Mouse (Mus musculus): ENCODE measurements around the gene Ikzf1. TPM values are rescaled to one million over a fixed set of nuclear protein-coding genes. Genes with fewer than 3 reads are reported as not detected.
A peak's percentile ranks its signal among the peaks of the same experiment; 100 is the strongest.

Gene Ikzf1
- polyA plus RNA-seq, 1 experiment, result 6.6 TPM

- Histone ChIP-seq H3K4me3 (replicated peaks) (no peak overlapping the region), H3K27me3 (ENCODE audit: control insufficient read depth) (no peaks in the 10 kb centered on the region), H3K9me3 (ENCODE audit: control insufficient read depth, low read length) (no peaks in the 10 kb centered on the region), H3K36me3 (ENCODE audit: control insufficient read depth) (peaks cover 95% of the 10 kb centered on the region), H3K4me1 (ENCODE audit: control insufficient read depth) (peaks cover 89% of the 10 kb centered on the region)
- no peak for TF ChIP-seq TAL1 (IDR thresholded peaks at IDR 0.05; ENCODE audit: low read length)
- no peak for TF ChIP-seq GATA1 (IDR thresholded peaks at IDR 0.05; ENCODE audit: low read length)
These were observed 42.0 kb downstream of the Ikzf1 start for GRCm38 (mm10) chr11:11726807-11727276.

DNA sequence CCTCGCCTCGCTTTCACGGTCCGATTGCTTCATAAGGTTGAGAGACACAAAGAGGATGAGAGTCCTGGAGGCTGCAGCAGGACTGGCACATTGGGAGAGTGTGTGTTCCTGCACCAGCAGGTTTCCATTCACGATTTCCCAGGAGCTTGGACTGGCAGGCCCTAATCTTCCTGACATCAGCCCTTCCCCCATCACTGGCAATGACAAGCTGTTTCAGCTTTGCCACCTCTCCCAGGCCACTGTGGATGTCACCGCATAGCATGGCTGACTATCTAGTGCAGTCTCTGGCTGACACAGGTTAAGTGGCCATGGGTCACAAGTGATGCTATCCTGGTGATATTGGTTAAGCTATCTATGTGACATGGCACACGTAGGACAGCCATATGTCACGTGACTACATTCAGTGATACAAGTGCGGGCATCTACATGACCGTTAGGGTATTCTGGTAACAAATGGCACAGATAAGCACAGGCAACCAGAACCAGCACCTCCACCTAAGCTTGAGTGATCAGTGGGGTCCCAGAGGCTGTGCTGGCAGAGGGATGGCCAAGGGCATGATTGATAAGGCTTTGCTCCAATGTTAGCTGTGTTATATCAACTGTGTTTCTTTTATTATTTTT is 43.2 kb downstream of the Ikzf1 start:
- Histone ChIP-seq H3K4me1 (ENCODE audit: control insufficient read depth) (peaks cover 95% of the 10 kb centered on the region), H3K36me3 (ENCODE audit: control insufficient read depth) (peaks cover 95% of the 10 kb centered on the region), H3K27me3 (ENCODE audit: control insufficient read depth) (no peaks in the 10 kb centered on the region), H3K4me3 (replicated peaks) (peak overlapping the region; percentile 6), H3K9me3 (ENCODE audit: control insufficient read depth, low read length) (no peaks in the 10 kb centered on the region)
- TF ChIP-seq GATA1 (IDR thresholded peaks at IDR 0.05; ENCODE audit: low read length), result no peak; the same call in 1 of the 2 replicates
- TF ChIP-seq TAL1 (IDR thresholded peaks at IDR 0.05; ENCODE audit: low read length), result no peak

GRCm38 (mm10) chr11:11729216-11729615 is 44.4 kb downstream of the Ikzf1 start:
- peak overlapping the region; percentile 47 for H3K4me3 ChIP-seq (replicated peaks)
- H3K4me1 ChIP-seq (ENCODE audit: control insufficient read depth), result peaks cover 98% of the 10 kb centered on the region
- TF ChIP-seq GATA1 (IDR thresholded peaks at IDR 0.05; ENCODE audit: low read length) (peak; percentile 80), TAL1 (IDR thresholded peaks at IDR 0.05; ENCODE audit: low read length) (peak; percentile 89)
- no peaks in the 10 kb centered on the region for H3K9me3 ChIP-seq (ENCODE audit: control insufficient read depth, low read length)
- H3K36me3 ChIP-seq (ENCODE audit: control insufficient read depth), result peaks cover 94% of the 10 kb centered on the region
- H3K27me3 ChIP-seq (ENCODE audit: control insufficient read depth), result no peaks in the 10 kb centered on the region

DNA sequence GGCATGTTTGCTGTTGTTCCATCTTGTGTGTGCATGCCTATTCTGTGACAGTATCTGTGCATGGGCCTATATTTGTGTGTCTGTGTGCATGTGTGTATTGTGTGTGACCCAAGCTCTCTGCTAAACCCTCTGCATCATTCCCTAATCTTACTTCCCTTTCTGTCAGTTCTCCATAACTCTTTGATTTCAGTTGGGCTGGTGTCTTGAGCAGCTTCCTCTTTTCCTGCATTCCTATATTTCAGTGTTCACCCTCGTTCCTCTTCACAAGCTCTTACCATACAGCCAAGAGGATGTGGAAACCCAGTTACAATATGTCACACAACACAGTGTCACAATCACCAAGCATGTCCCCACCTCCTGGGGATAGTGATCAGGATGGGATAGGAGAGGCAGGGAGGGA is 45.3 kb downstream of the Ikzf1 start:
- Histone ChIP-seq H3K4me3 (replicated peaks) (peak overlapping the region; percentile 5), H3K9me3 (ENCODE audit: control insufficient read depth, low read length) (no peaks in the 10 kb centered on the region), H3K27me3 (ENCODE audit: control insufficient read depth) (no peaks in the 10 kb centered on the region), H3K36me3 (ENCODE audit: control insufficient read depth) (peaks cover 94% of the 10 kb centered on the region), H3K4me1 (ENCODE audit: control insufficient read depth) (peaks cover 99% of the 10 kb centered on the region)
- TF ChIP-seq GATA1 (IDR thresholded peaks at IDR 0.05; ENCODE audit: low read length) (no peak), TAL1 (IDR thresholded peaks at IDR 0.05; ENCODE audit: low read length) (no peak)

- no peak; the same call in 1 of the 2 replicates for TF ChIP-seq GATA1 (IDR thresholded peaks at IDR 0.05; ENCODE audit: low read length)
- TF ChIP-seq TAL1 (IDR thresholded peaks at IDR 0.05; ENCODE audit: low read length), result no peak
- H3K4me3 ChIP-seq (replicated peaks), result no peak overlapping the region
- H3K27me3 ChIP-seq (ENCODE audit: control insufficient read depth), result no peaks in the 10 kb centered on the region
- H3K9me3 ChIP-seq (ENCODE audit: control insufficient read depth, low read length), result no peaks in the 10 kb centered on the region
- peaks cover 94% of the 10 kb centered on the region for H3K36me3 ChIP-seq (ENCODE audit: control insufficient read depth)
- peaks cover 99% of the 10 kb centered on the region for H3K4me1 ChIP-seq (ENCODE audit: control insufficient read depth)
These were observed 46.9 kb downstream of the Ikzf1 start for GRCm38 (mm10) chr11:11731727-11732126.

GRCm38 (mm10) chr11:11732972-11733770 is 48.4 kb downstream of the Ikzf1 start:
- TF ChIP-seq GATA1 (IDR thresholded peaks at IDR 0.05; ENCODE audit: low read length) (peak; percentile 92), TAL1 (IDR thresholded peaks at IDR 0.05; ENCODE audit: low read length) (peak; percentile 86)
- no peaks in the 10 kb centered on the region for H3K27me3 ChIP-seq (ENCODE audit: control insufficient read depth)
- peaks cover 95% of the 10 kb centered on the region for H3K4me1 ChIP-seq (ENCODE audit: control insufficient read depth)
- no peaks in the 10 kb centered on the region for H3K9me3 ChIP-seq (ENCODE audit: control insufficient read depth, low read length)
- peaks cover 91% of the 10 kb centered on the region for H3K36me3 ChIP-seq (ENCODE audit: control insufficient read depth)
- H3K4me3 ChIP-seq (replicated peaks), result peak overlapping the region; percentile 41

DNA sequence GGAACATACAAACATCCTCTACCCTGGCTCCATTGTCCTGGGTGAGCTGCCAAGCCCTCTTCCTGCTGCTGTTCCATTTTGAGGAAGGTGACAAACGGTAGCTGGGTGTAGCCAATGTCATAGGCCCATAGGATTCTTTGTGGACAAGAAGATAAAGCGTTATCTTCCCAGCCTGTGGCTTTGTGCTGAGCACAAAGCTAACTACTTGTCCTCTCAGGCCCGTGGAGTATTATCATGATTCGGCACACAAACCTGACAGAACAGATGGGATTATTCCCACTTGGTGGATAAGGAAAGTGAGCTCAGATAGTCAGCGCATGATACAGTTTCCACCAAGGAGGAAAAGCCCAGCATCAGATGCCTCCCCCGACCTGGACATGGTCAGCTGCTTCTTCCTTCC is 50.4 kb downstream of the Ikzf1 start:
- H3K36me3 ChIP-seq (ENCODE audit: control insufficient read depth), result peaks cover 96% of the 10 kb centered on the region
- peak; percentile 61; the same call in 2 of the 3 replicates for TF ChIP-seq TAL1 (IDR thresholded peaks at IDR 0.05; ENCODE audit: low read length)
- TF ChIP-seq GATA1 (IDR thresholded peaks at IDR 0.05; ENCODE audit: low read length), result peak; percentile 59
- H3K27me3 ChIP-seq (ENCODE audit: control insufficient read depth), result no peaks in the 10 kb centered on the region
- no peaks in the 10 kb centered on the region for H3K9me3 ChIP-seq (ENCODE audit: control insufficient read depth, low read length)
- no peak overlapping the region for H3K4me3 ChIP-seq (replicated peaks)
- H3K4me1 ChIP-seq (ENCODE audit: control insufficient read depth), result peaks cover 92% of the 10 kb centered on the region

GRCm38 (mm10) chr11:11736948-11737347 is 52.1 kb downstream of the Ikzf1 start:
- Histone ChIP-seq H3K27me3 (ENCODE audit: control insufficient read depth) (no peaks in the 10 kb centered on the region), H3K9me3 (ENCODE audit: control insufficient read depth, low read length) (no peaks in the 10 kb centered on the region), H3K36me3 (ENCODE audit: control insufficient read depth) (peaks cover 93% of the 10 kb centered on the region), H3K4me1 (ENCODE audit: control insufficient read depth) (peaks cover 90% of the 10 kb centered on the region), H3K4me3 (replicated peaks) (no peak overlapping the region)
- TF ChIP-seq GATA1 (IDR thresholded peaks at IDR 0.05; ENCODE audit: low read length), result no peak
- no peak for TF ChIP-seq TAL1 (IDR thresholded peaks at IDR 0.05; ENCODE audit: low read length)

- Histone ChIP-seq H3K4me1 (ENCODE audit: control insufficient read depth) (peaks cover 90% of the 10 kb centered on the region), H3K36me3 (ENCODE audit: control insufficient read depth) (peaks cover 93% of the 10 kb centered on the region), H3K27me3 (ENCODE audit: control insufficient read depth) (no peaks in the 10 kb centered on the region), H3K9me3 (ENCODE audit: control insufficient read depth, low read length) (no peaks in the 10 kb centered on the region), H3K4me3 (replicated peaks) (no peak overlapping the region)
- TF ChIP-seq TAL1 (IDR thresholded peaks at IDR 0.05; ENCODE audit: low read length) (no peak), GATA1 (IDR thresholded peaks at IDR 0.05; ENCODE audit: low read length) (no peak)
These were observed 52.8 kb downstream of the Ikzf1 start for GRCm38 (mm10) chr11:11737562-11737961.

Measured in erythroblast, embryonic 14.5 days (primary cell).